Mouse (Mus musculus) ES-Bruce4 (cell line): ENCODE data around the gene Rbm28.

Experiments
- CTCF ChIP-seq: IDR thresholded peaks from one replicate; pipeline ENCODE4 v1.8.1; 2011; ENCODE audit warnings: low read depth, low read length
- POLR2A ChIP-seq: IDR thresholded peaks from one replicate; pipeline ENCODE4 v1.8.1; 2011; ENCODE audit warnings: low read length; ENCODE audit not compliant: insufficient read depth

DNA sequence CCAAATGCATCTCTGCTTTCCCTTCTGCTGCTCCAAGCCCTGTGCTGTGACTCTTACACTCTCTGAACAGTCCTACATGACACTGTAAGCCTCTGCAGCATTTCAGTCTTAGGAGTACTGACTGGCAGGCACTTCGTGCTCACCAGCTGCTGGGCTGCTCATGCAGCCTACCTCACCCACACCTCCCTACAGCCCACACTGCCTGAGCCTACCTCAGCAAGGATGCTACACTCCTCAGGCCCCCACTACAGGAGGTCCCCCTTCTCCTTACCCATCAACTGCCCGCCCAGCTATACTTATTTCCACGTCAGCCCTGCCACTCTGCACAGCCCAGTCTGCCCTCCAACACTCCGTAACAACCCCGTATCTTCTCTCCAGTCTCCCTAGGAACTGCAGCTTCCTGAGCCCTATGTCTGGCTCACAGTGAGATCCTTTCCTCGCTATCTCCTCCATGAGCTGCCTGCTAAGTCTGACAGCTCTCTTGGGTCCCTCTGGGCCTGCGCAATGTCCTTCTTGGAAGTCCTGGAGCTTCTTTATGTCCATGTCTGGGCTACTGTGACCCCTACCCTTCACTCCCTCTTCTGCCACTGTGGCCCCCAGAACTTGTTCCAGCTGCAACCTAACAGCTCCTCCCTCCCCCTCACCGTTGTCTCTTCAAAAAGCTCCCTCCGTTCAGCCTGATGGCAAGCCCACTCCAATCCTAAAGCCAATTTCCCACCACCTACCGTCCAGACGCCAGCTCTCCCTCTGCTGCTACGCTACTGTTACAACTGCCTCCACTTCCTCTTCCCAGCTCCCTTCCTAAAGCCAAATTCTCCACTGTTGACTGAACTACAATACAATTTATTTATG lies 19.1 kb downstream of the Rbm28 start:
- TF ChIP-seq CTCF (no peak), POLR2A (no peak)
